ENCODE assay signal across 22 mouse cellular contexts in the genomic region with DNA sequence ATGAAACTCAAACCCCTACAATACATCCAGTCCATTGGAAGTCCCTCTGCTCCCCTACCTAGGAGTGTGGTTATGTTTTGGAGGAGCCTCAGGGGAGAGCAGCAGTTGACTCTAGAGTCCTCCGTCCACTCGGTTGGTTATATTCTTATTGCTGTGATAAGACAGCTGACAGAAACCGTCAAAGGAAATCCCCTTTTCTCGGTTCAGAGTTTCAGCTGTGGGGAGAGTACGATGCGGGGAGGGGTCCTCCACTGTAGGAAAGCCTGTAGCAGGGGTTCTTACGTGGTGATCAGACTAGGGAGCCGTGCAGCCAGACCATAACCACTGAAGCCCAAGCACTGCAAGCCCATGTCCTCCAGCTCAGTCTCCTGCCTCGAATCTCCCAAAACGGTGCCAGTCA.
DNase-seq lines count a peak whose midpoint lies in the region; ATAC-seq and TF ChIP-seq lines count a peak whose summit lies in the region.
"Had no signal": no experiment of that assay in that cellular context is flagged by ENCODE, and none has a peak within 500 bp of the region (broad histone marks: within the 10 kb centered on the region; RNA-seq: fewer than 3 reads in every experiment).

No protein-coding gene starts in this region.

- no peak for TF ChIP-seq CTCF in CH12.LX (conservative IDR thresholded peaks at IDR 0.05 in 1 of 2, IDR thresholded peaks at IDR 0.05 in 1 of 2; ENCODE audit: low read depth in 2 of 2, low read length in 2 of 2)

- H3K9ac ChIP-seq in CH12.LX (ENCODE audit: insufficient read depth, low read depth), result no peak overlapping the region
- no peak overlapping the region for H3K9ac ChIP-seq in neural tube, embryonic 15.5 days (replicated peaks)

- peaks cover 4% of the 10 kb centered on the region for H3K9me3 ChIP-seq in CH12.LX (replicated peaks; ENCODE audit: low read length)
- no peaks in the 10 kb centered on the region for H3K9me3 ChIP-seq in neural tube, embryonic 15.5 days (replicated peaks)

- TF ChIP-seq RAD21 in CH12.LX (IDR thresholded peaks at IDR 0.05; ENCODE audit: low read depth, low read length), result no peak

- in situ Hi-C loops in CH12.LX (cut with MboI; ENCODE audit: low pct_ligation_motif_present, low pct_unique_long_range_greater_than_20kb, low sequenced_read_pairs), result no loop called here

- 92% methylated on average over 10 of the region's 10 CpGs for WGBS in neural tube, embryonic 15.5 days

- no peak for TF ChIP-seq POLR2A in CH12.LX (IDR thresholded peaks at IDR 0.05; ENCODE audit: low read depth, low read length)

- no peaks in the 10 kb centered on the region for H3K36me3 ChIP-seq in CH12.LX (replicated peaks in 1 of 2; ENCODE audit: control insufficient read depth in 1 of 2, insufficient read depth in 1 of 2, low read length in 1 of 2)
- H3K36me3 ChIP-seq in neural tube, embryonic 15.5 days, result no peaks in the 10 kb centered on the region
- H3K36me3 ChIP-seq: G1E had no signal

- peaks cover 6 to 70% of the 10 kb centered on the region in 2 experiments for H3K4me1 ChIP-seq in CH12.LX (ENCODE audit: control insufficient read depth in 1 of 2, insufficient read depth in 2 of 2)
- 0 out of 2 replicates have a peak, but pooled peaks cover 3% of the 10 kb centered on the region for H3K4me1 ChIP-seq in neural tube, embryonic 15.5 days

- dilution Hi-C loops in CH12.LX (cut with MboI; ENCODE audit: extremely low pct_ligation_motif_present, extremely low pct_unique_long_range_greater_than_20kb, low sequenced_read_pairs), result no loop called here

- H3K27ac ChIP-seq in CH12.LX (ENCODE audit: insufficient read depth, low read depth), result no peak overlapping the region
- no peak overlapping the region for H3K27ac ChIP-seq in neural tube, embryonic 15.5 days (replicated peaks)

- peak overlapping the region; percentile 80 for H3K4me2 ChIP-seq in CH12.LX (ENCODE audit: insufficient read depth, low read depth, poor library complexity, severe bottlenecking)
- H3K4me2 ChIP-seq in neural tube, embryonic 15.5 days, result no peak overlapping the region

- ATAC-seq in neural tube, embryonic 15.5 days (ENCODE audit: low FRiP score), result no peak
- ATAC-seq: activated CD4-positive, CD25-positive, alpha-beta regulatory T cell, adult 4 months; CD4-positive, CD25-positive, alpha-beta regulatory T cell, adult 4 months; Patski had no signal

- no peaks in the 10 kb centered on the region for H3K27me3 ChIP-seq in CH12.LX (replicated peaks)
- no peaks in the 10 kb centered on the region for H3K27me3 ChIP-seq in neural tube, embryonic 15.5 days (replicated peaks)
- H3K27me3 ChIP-seq: Patski had no signal

- no peaks in the 10 kb centered on the region for H3K79me2 ChIP-seq in CH12.LX (replicated peaks; ENCODE audit: control insufficient read depth, extremely low read depth, insufficient read depth, poor library complexity, severe bottlenecking)

- no peak for TF ChIP-seq EP300 in CH12.LX (IDR thresholded peaks at IDR 0.05; ENCODE audit: low read length)

- DNase-seq in heart, adult 11 months, result peak; percentile 46
- no peak for DNase-seq in heart, adult 8-10 months (ENCODE audit: low spot score)
- DNase-seq in A20 (ENCODE audit: low read depth, low spot score) (peak; percentile 4), CH12.LX (ENCODE audit: extremely low read depth) (peak; percentile 29)
- no peak for DNase-seq in right cerebral cortex, postnatal 10 days (ENCODE audit: low spot score in 2 of 2)
- DNase-seq: adrenal gland, adult 2 months; adrenal gland, adult 8-10 months; adrenal gland, postnatal 10 days; adrenal gland, postnatal 14 days; adrenal gland, postnatal 25 days; adrenal gland, postnatal 36 days; B cell, adult 2 months; cerebellum, adult 11 months; cerebellum, adult 11-12 months; cerebellum, adult 18-20 months; cerebellum, adult 2 months; cerebellum, adult 8-10 months had no signal

- no peak overlapping the region for H3K4me3 ChIP-seq in CH12.LX (replicated peaks in 1 of 3; ENCODE audit: low read depth in 2 of 3, low read length in 2 of 3, poor library complexity in 1 of 3)
- H3K4me3 ChIP-seq in neural tube, embryonic 15.5 days (replicated peaks), result no peak overlapping the region

TF ChIP-seq in CH12.LX, 34 proteins besides CTCF, POLR2A, EP300 and RAD21:
- TF ChIP-seq IRF4 (IDR thresholded peaks at IDR 0.05; ENCODE audit: low read depth, low read length) (peak; percentile 56; the same call in 1 of the 2 replicates), ETS1 (conservative IDR thresholded peaks at IDR 0.05; ENCODE audit: low read depth, low read length) (peak; percentile 70), RCOR1 (conservative IDR thresholded peaks at IDR 0.05; ENCODE audit: low read depth, low read length) (no peak)

Comparison
In these comparisons a context has a peak if more than half of its experiments do, and no peak if none do; other contexts are left out.
1. DNase-seq: peak in heart, adult 11 months (single experiment), A20 (single experiment) and CH12.LX (single experiment); none in heart, adult 8-10 months (single experiment) and right cerebral cortex, postnatal 10 days (0 of 2).